Mouse (Mus musculus) megakaryocyte-erythroid progenitor cell, adult 5-6 weeks (primary cell): Measurements from ENCODE around the gene Ucn2. TPM values are rescaled to one million over a fixed set of nuclear protein-coding genes. Genes with fewer than 3 reads are reported as not detected.

ENCODE experiments used
- ATAC-seq: replicated peaks from 2 replicates; pipeline ENCODE4 v1.8.0; 2016; ENCODE audit warnings: mild to moderate bottlenecking, inconsistent platforms; ENCODE audit not compliant: severe bottlenecking, poor library complexity, low FRiP score, low TSS enrichment
- total RNA-seq, 2 experiments: library from RNA; stranded (forward) in 1 of 2; stranded (reverse) in 1 of 2; fragments of 200-1000, 215-1000 nt in 1 of 2; fragments of >200 nt in 1 of 2; fragmentation: Nextera tagmentation in 1 of 2; gene quantifications; 2 replicates each; pipeline ENCODE4 v1.2.3; 2014 to 2017

Ucn2 gene
- total RNA-seq, 2 experiments from 2014 or later = not detected

GRCm38 (mm10) chr9:109022866-109023685 is 37.3 kb downstream of the Ucn2 start:
- ATAC-seq = no peak

- ATAC-seq = no peak
These were observed 41.7 kb downstream of the Ucn2 start for GRCm38 (mm10) chr9:109027521-109027920.

GRCm38 (mm10) chr9:109028421-109028820 is 42.6 kb downstream of the Ucn2 start:
- ATAC-seq = no peak

GRCm38 (mm10) chr9:109028919-109029318 is 43.1 kb downstream of the Ucn2 start:
- ATAC-seq = no peak

- ATAC-seq = no peak
These were observed 44.5 kb downstream of the Ucn2 start for GRCm38 (mm10) chr9:109030312-109030711.

GRCm38 (mm10) chr9:109031001-109031400 is 45.2 kb downstream of the Ucn2 start:
- ATAC-seq = no peak

- ATAC-seq = no peak
These were observed 45.9 kb downstream of the Ucn2 start for GRCm38 (mm10) chr9:109031686-109032085.

GRCm38 (mm10) chr9:109032435-109032834 is 46.6 kb downstream of the Ucn2 start:
- ATAC-seq = 0 out of 2 replicates have a peak, but pooled peaks have one; percentile 63

Other genes starting within 250 kb of the Ucn2 start
- 29.8 and 36.7 TPM in 2 replicates for gene Ip6k2, start 202.2 kb upstream of the Ucn2 start, total RNA-seq (2014; fragmentation: Nextera tagmentation)
- 31.3 and 48.7 TPM in 2 replicates for gene Ip6k2, start 202.2 kb upstream of the Ucn2 start, total RNA-seq (2017)
- gene Nckipsd, start 177.6 kb upstream of the Ucn2 start, total RNA-seq (2014; fragmentation: Nextera tagmentation) = 8.6 and 12.2 TPM in 2 replicates
- 1.0 and 2.3 TPM in 2 replicates for gene Nckipsd, start 177.6 kb upstream of the Ucn2 start, total RNA-seq (2017)
- not detected in 2 replicates for gene Celsr3, start 159.7 kb upstream of the Ucn2 start, total RNA-seq (2014; fragmentation: Nextera tagmentation)
- gene Celsr3, start 159.7 kb upstream of the Ucn2 start, total RNA-seq (2017) = 0.05 TPM in 1 of 2 replicates, not detected in the other
- 5.7 and 5.8 TPM in 2 replicates for gene Slc26a6, start 132.7 kb upstream of the Ucn2 start, total RNA-seq (2014; fragmentation: Nextera tagmentation)
- gene Slc26a6, start 132.7 kb upstream of the Ucn2 start, total RNA-seq (2017) = 0.30 and 1.4 TPM in 2 replicates
- 2.7 TPM in 1 of 2 replicates, not detected in the other for gene Tmem89, start 71.4 kb upstream of the Ucn2 start, total RNA-seq (2014; fragmentation: Nextera tagmentation)
- not detected in 2 replicates for gene Tmem89, start 71.4 kb upstream of the Ucn2 start, total RNA-seq (2017)
- gene Uqcrc1, start 49.4 kb upstream of the Ucn2 start, total RNA-seq (2014; fragmentation: Nextera tagmentation) = 281 and 361 TPM in 2 replicates
- gene Uqcrc1, start 49.4 kb upstream of the Ucn2 start, total RNA-seq (2017) = 283 and 345 TPM in 2 replicates
- gene Col7a1, start 32.4 kb upstream of the Ucn2 start, total RNA-seq (2014; fragmentation: Nextera tagmentation) = 0.45 TPM in 1 of 2 replicates, not detected in the other
- gene Col7a1, start 32.4 kb upstream of the Ucn2 start, total RNA-seq (2017) = 0.42 TPM in 1 of 2 replicates, not detected in the other
- 6.2 and 22.7 TPM in 2 replicates for gene Pfkfb4, start 5.8 kb downstream of the Ucn2 start, total RNA-seq (2014; fragmentation: Nextera tagmentation)
- gene Pfkfb4, start 5.8 kb downstream of the Ucn2 start, total RNA-seq (2017) = 4.8 and 11.5 TPM in 2 replicates
- 52.0 and 52.8 TPM in 2 replicates for gene Shisa5, start 52.6 kb downstream of the Ucn2 start, total RNA-seq (2014; fragmentation: Nextera tagmentation)
- gene Shisa5, start 52.6 kb downstream of the Ucn2 start, total RNA-seq (2017) = 37.6 and 74.5 TPM in 2 replicates
- 17.1 and 29.7 TPM in 2 replicates for gene Trex1, start 73.7 kb downstream of the Ucn2 start, total RNA-seq (2014; fragmentation: Nextera tagmentation)
- 4.7 and 5.1 TPM in 2 replicates for gene Trex1, start 73.7 kb downstream of the Ucn2 start, total RNA-seq (2017)
- gene Atrip, start 88.1 kb downstream of the Ucn2 start, total RNA-seq (2014; fragmentation: Nextera tagmentation) = 14.9 and 26.3 TPM in 2 replicates
- 9.8 and 19.2 TPM in 2 replicates for gene Atrip, start 88.1 kb downstream of the Ucn2 start, total RNA-seq (2017)
- 12.2 and 17.1 TPM in 2 replicates for gene Ccdc51, start 96.5 kb downstream of the Ucn2 start, total RNA-seq (2014; fragmentation: Nextera tagmentation)
- 14.2 and 16.6 TPM in 2 replicates for gene Ccdc51, start 96.5 kb downstream of the Ucn2 start, total RNA-seq (2017)
- gene Tma7, start 96.6 kb downstream of the Ucn2 start, total RNA-seq (2014; fragmentation: Nextera tagmentation) = 418 and 530 TPM in 2 replicates
- 113 and 115 TPM in 2 replicates for gene Tma7, start 96.6 kb downstream of the Ucn2 start, total RNA-seq (2017)
- 1.3 TPM in 1 of 2 replicates, not detected in the other for gene Plxnb1, start 109.4 kb downstream of the Ucn2 start, total RNA-seq (2014; fragmentation: Nextera tagmentation)
- gene Plxnb1, start 109.4 kb downstream of the Ucn2 start, total RNA-seq (2017) = not detected in 2 replicates
- not detected in 2 replicates for gene Fbxw21, start 176.0 kb downstream of the Ucn2 start, total RNA-seq (2014; fragmentation: Nextera tagmentation)
- not detected in 2 replicates for gene Fbxw21, start 176.0 kb downstream of the Ucn2 start, total RNA-seq (2017)
- not detected in 2 replicates for gene Fbxw13, start 210.0 kb downstream of the Ucn2 start, total RNA-seq (2014; fragmentation: Nextera tagmentation)
- not detected in 2 replicates for gene Fbxw13, start 210.0 kb downstream of the Ucn2 start, total RNA-seq (2017)
- gene Fbxw20, start 248.7 kb downstream of the Ucn2 start, total RNA-seq (2014; fragmentation: Nextera tagmentation) = not detected in 2 replicates
- gene Fbxw20, start 248.7 kb downstream of the Ucn2 start, total RNA-seq (2017) = not detected in 2 replicates